Mouse (Mus musculus): ENCODE results near the gene Ap1b1. TPM values are rescaled to one million over a fixed set of nuclear protein-coding genes. Genes with fewer than 3 reads are reported as not detected.
A peak's percentile ranks its signal among the peaks of the same experiment; 100 is the strongest.

Ap1b1 gene
- polyA plus RNA-seq, 1 experiment from 2014 or later, result 58.6 TPM

- DNase-seq (ENCODE audit: low spot score), result no peak
- Histone ChIP-seq H3K27me3 (replicated peaks; ENCODE audit: low read depth, poor library complexity, severe bottlenecking) (no peaks in the 10 kb centered on the region), H3K9me3 (no peaks in the 10 kb centered on the region), H3K27ac (replicated peaks) (no peak overlapping the region), H3K36me3 (replicated peaks) (peaks cover 62% of the 10 kb centered on the region), H3K4me3 (no peak overlapping the region), H3K4me1 (no peaks in the 10 kb centered on the region)
- WGBS, result 87% methylated on average over 5 of the region's 5 CpGs
These were observed 25.6 kb downstream of the Ap1b1 start for GRCm38 (mm10) chr11:5012213-5012715.

- Histone ChIP-seq H3K9me3 (no peaks in the 10 kb centered on the region), H3K4me3 (no peak overlapping the region), H3K36me3 (replicated peaks) (peaks cover 86% of the 10 kb centered on the region), H3K4me1 (no peaks in the 10 kb centered on the region), H3K27ac (replicated peaks) (no peak overlapping the region), H3K27me3 (replicated peaks; ENCODE audit: low read depth, poor library complexity, severe bottlenecking) (no peaks in the 10 kb centered on the region)
- DNase-seq (ENCODE audit: low spot score), result peak; percentile 24
- WGBS, result 72% methylated on average over 2 of the region's 2 CpGs
These were observed 29.1 kb downstream of the Ap1b1 start for GRCm38 (mm10) chr11:5015720-5016119.

- WGBS, result 91% methylated on average over 5 of the region's 5 CpGs
- DNase-seq (ENCODE audit: low spot score), result no peak
- peaks cover 88% of the 10 kb centered on the region for H3K36me3 ChIP-seq (replicated peaks)
- no peak overlapping the region for H3K4me3 ChIP-seq
- H3K27me3 ChIP-seq (replicated peaks; ENCODE audit: low read depth, poor library complexity, severe bottlenecking), result no peaks in the 10 kb centered on the region
- H3K4me1 ChIP-seq, result no peaks in the 10 kb centered on the region
- no peak overlapping the region for H3K27ac ChIP-seq (replicated peaks)
- H3K9me3 ChIP-seq, result no peaks in the 10 kb centered on the region
These were observed 29.7 kb downstream of the Ap1b1 start for GRCm38 (mm10) chr11:5016286-5016685.

GRCm38 (mm10) chr11:5017506-5017905 is 30.9 kb downstream of the Ap1b1 start:
- H3K4me3 ChIP-seq, result no peak overlapping the region
- no peak overlapping the region for H3K27ac ChIP-seq (replicated peaks)
- 74% methylated on average over 6 of the region's 6 CpGs for WGBS
- H3K27me3 ChIP-seq (replicated peaks; ENCODE audit: low read depth, poor library complexity, severe bottlenecking), result no peaks in the 10 kb centered on the region
- H3K36me3 ChIP-seq (replicated peaks), result peaks cover 83% of the 10 kb centered on the region
- no peaks in the 10 kb centered on the region for H3K9me3 ChIP-seq
- peak; percentile 15 for DNase-seq (ENCODE audit: low spot score)
- no peaks in the 10 kb centered on the region for H3K4me1 ChIP-seq

- Histone ChIP-seq H3K9me3 (no peaks in the 10 kb centered on the region), H3K4me1 (no peaks in the 10 kb centered on the region), H3K36me3 (replicated peaks) (peaks cover 86% of the 10 kb centered on the region), H3K27me3 (replicated peaks; ENCODE audit: low read depth, poor library complexity, severe bottlenecking) (no peaks in the 10 kb centered on the region), H3K4me3 (no peak overlapping the region), H3K27ac (replicated peaks) (no peak overlapping the region)
- 96% methylated on average over 1 of the region's 1 CpGs for WGBS
- DNase-seq (ENCODE audit: low spot score), result no peak
These were observed 38.5 kb downstream of the Ap1b1 start for GRCm38 (mm10) chr11:5025108-5025507.

- Histone ChIP-seq H3K9me3 (no peaks in the 10 kb centered on the region), H3K27ac (replicated peaks) (no peak overlapping the region), H3K4me1 (no peaks in the 10 kb centered on the region), H3K4me3 (no peak overlapping the region), H3K27me3 (replicated peaks; ENCODE audit: low read depth, poor library complexity, severe bottlenecking) (no peaks in the 10 kb centered on the region), H3K36me3 (replicated peaks) (peaks cover 100% of the 10 kb centered on the region)
- WGBS, result 93% methylated on average over 7 of the region's 7 CpGs
- DNase-seq (ENCODE audit: low spot score), result no peak
These were observed 41.6 kb downstream of the Ap1b1 start for GRCm38 (mm10) chr11:5028228-5028627.

GRCm38 (mm10) chr11:5032706-5033105 is 46.1 kb downstream of the Ap1b1 start:
- Histone ChIP-seq H3K9me3 (no peaks in the 10 kb centered on the region), H3K27me3 (replicated peaks; ENCODE audit: low read depth, poor library complexity, severe bottlenecking) (no peaks in the 10 kb centered on the region), H3K4me1 (no peaks in the 10 kb centered on the region), H3K27ac (replicated peaks) (no peak overlapping the region), H3K4me3 (no peak overlapping the region), H3K36me3 (replicated peaks) (peaks cover 100% of the 10 kb centered on the region)
- DNase-seq (ENCODE audit: low spot score), result no peak
- WGBS, result 92% methylated on average over 10 of the region's 10 CpGs

GRCm38 (mm10) chr11:5033136-5033535 is 46.5 kb downstream of the Ap1b1 start:
- DNase-seq (ENCODE audit: low spot score), result no peak
- Histone ChIP-seq H3K27me3 (replicated peaks; ENCODE audit: low read depth, poor library complexity, severe bottlenecking) (no peaks in the 10 kb centered on the region), H3K4me3 (no peak overlapping the region), H3K27ac (replicated peaks) (no peak overlapping the region), H3K4me1 (no peaks in the 10 kb centered on the region), H3K36me3 (replicated peaks) (peaks cover 100% of the 10 kb centered on the region), H3K9me3 (no peaks in the 10 kb centered on the region)
- 95% methylated on average over 3 of the region's 3 CpGs for WGBS

GRCm38 (mm10) chr11:5035421-5035820 is 48.8 kb downstream of the Ap1b1 start:
- 90% methylated on average over 4 of the region's 4 CpGs for WGBS
- Histone ChIP-seq H3K4me1 (no peaks in the 10 kb centered on the region), H3K9me3 (no peaks in the 10 kb centered on the region), H3K36me3 (replicated peaks) (peaks cover 100% of the 10 kb centered on the region), H3K27me3 (replicated peaks; ENCODE audit: low read depth, poor library complexity, severe bottlenecking) (no peaks in the 10 kb centered on the region), H3K4me3 (no peak overlapping the region), H3K27ac (replicated peaks) (no peak overlapping the region)
- DNase-seq (ENCODE audit: low spot score), result no peak

GRCm38 (mm10) chr11:5037146-5037854 is 50.7 kb downstream of the Ap1b1 start:
- H3K27ac ChIP-seq (replicated peaks), result no peak overlapping the region
- H3K36me3 ChIP-seq (replicated peaks), result peaks cover 100% of the 10 kb centered on the region
- no peaks in the 10 kb centered on the region for H3K9me3 ChIP-seq
- H3K4me1 ChIP-seq, result peaks cover 5% of the 10 kb centered on the region; the same call in 1 of the 2 replicates
- no peak overlapping the region for H3K4me3 ChIP-seq
- DNase-seq (ENCODE audit: low spot score), result no peak
- 89% methylated on average over 8 of the region's 8 CpGs for WGBS
- no peaks in the 10 kb centered on the region for H3K27me3 ChIP-seq (replicated peaks; ENCODE audit: low read depth, poor library complexity, severe bottlenecking)

- Histone ChIP-seq H3K27ac (replicated peaks) (no peak overlapping the region), H3K4me3 (no peak overlapping the region), H3K27me3 (replicated peaks; ENCODE audit: low read depth, poor library complexity, severe bottlenecking) (no peaks in the 10 kb centered on the region), H3K9me3 (no peaks in the 10 kb centered on the region), H3K4me1 (peaks cover 5% of the 10 kb centered on the region; the same call in 1 of the 2 replicates), H3K36me3 (replicated peaks) (peaks cover 76% of the 10 kb centered on the region)
- no peak for DNase-seq (ENCODE audit: low spot score)
- WGBS, result 86% methylated on average over 5 of the region's 5 CpGs
These were observed 54.0 kb downstream of the Ap1b1 start for GRCm38 (mm10) chr11:5040585-5040984.

GRCm38 (mm10) chr11:5041144-5041780 is 54.6 kb downstream of the Ap1b1 start:
- Histone ChIP-seq H3K4me3 (no peak overlapping the region), H3K27ac (replicated peaks) (no peak overlapping the region), H3K4me1 (peaks cover 5% of the 10 kb centered on the region; the same call in 1 of the 2 replicates), H3K36me3 (replicated peaks) (peaks cover 69% of the 10 kb centered on the region), H3K27me3 (replicated peaks; ENCODE audit: low read depth, poor library complexity, severe bottlenecking) (no peaks in the 10 kb centered on the region), H3K9me3 (no peaks in the 10 kb centered on the region)
- WGBS, result 84% methylated on average over 18 of the region's 18 CpGs
- no peak for DNase-seq (ENCODE audit: low spot score)
